ENCODE assay signal across 8 mouse cellular contexts in the genomic region with DNA sequence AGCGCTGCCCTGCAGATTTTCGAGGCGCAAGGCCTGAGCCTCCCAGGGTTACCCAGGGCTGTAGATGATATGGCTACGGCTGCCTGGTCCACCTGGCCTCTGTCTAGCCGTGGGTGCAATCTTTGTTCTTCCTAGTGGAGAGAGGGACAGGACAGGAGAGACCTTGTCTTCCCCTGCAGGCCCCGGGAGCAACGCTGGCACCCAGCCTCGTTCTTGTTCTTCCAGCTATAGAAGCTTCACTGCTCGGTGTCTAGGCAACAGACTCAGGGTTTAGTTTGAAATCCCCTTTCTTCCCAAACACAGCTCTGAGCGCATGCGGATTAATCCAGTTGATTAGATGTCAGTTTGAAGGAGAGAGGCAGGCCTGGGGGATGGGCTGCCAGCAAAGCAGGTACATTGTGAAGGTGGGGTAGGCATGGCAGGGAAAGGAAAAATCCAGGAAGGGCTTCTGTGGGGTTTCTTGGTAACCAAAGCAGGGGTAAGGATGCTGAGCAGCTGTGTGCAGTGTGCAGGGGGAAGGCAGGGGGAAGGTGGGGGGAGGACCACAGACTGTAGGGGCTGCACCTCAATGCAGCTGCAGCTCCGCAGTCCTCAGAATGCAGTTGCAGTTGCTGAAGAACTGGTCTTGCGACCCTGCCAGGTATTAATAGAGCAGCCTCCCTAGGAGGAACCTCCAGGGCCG. TPM values are rescaled to one million over a fixed set of nuclear protein-coding genes. Genes with fewer than 3 reads are reported as not detected.
DNase-seq lines count a peak whose midpoint lies in the region; ATAC-seq and TF ChIP-seq lines count a peak whose summit lies in the region.
"Had no signal": no experiment of that assay in that cellular context is flagged by ENCODE, and none has a peak within 500 bp of the region (broad histone marks: within the 10 kb centered on the region; RNA-seq: fewer than 3 reads in every experiment).

No protein-coding gene starts in this region.

- no peak overlapping the region for H3K4me3 ChIP-seq in forebrain, embryonic 12.5 days (replicated peaks)
- H3K4me3 ChIP-seq in midbrain, postnatal 0 days (ENCODE audit: low read depth, low read length), result no peak overlapping the region
- no peak overlapping the region for H3K4me3 ChIP-seq in thymus, adult 2 months (ENCODE audit: control insufficient read depth, insufficient read depth, low read length)

- H3K27ac ChIP-seq in forebrain, embryonic 12.5 days, result peak overlapping the region; percentile 88
- H3K27ac ChIP-seq in midbrain, postnatal 0 days (ENCODE audit: low read depth, low read length), result peak overlapping the region; percentile 85
- no peak overlapping the region for H3K27ac ChIP-seq in thymus, adult 2 months (ENCODE audit: control insufficient read depth, insufficient read depth, low read length)

- ATAC-seq in forebrain, embryonic 12.5 days (ENCODE audit: low FRiP score), result peak; percentile 71
- peak; percentile 80 for ATAC-seq in midbrain, postnatal 0 days (ENCODE audit: low FRiP score)
- ATAC-seq in monocyte, adult 5-6 weeks (replicated peaks; ENCODE audit: insufficient number of reproducible peaks, low FRiP score, low TSS enrichment, poor library complexity, severe bottlenecking), result no peak

- H3K27me3 ChIP-seq in forebrain, embryonic 12.5 days, result no peaks in the 10 kb centered on the region
- H3K27me3 ChIP-seq in midbrain, postnatal 0 days (ENCODE audit: insufficient read depth, low read length), result no peaks in the 10 kb centered on the region
- H3K27me3 ChIP-seq in thymus, adult 2 months (ENCODE audit: control insufficient read depth, insufficient read depth, low read length), result no peaks in the 10 kb centered on the region

- peaks cover 39% of the 10 kb centered on the region for H3K4me1 ChIP-seq in forebrain, embryonic 12.5 days
- H3K4me1 ChIP-seq in midbrain, postnatal 0 days (ENCODE audit: insufficient read depth, low read length), result peaks cover 30% of the 10 kb centered on the region
- no peaks in the 10 kb centered on the region for H3K4me1 ChIP-seq in thymus, adult 2 months (replicated peaks; ENCODE audit: control insufficient read depth, insufficient read depth, low read length)

- WGBS in forebrain, embryonic 12.5 days, result 13% methylated on average over 14 of the region's 14 CpGs
- 16% methylated on average over 14 of the region's 14 CpGs for WGBS in midbrain, postnatal 0 days
- 81% methylated on average over 14 of the region's 14 CpGs for WGBS in thymus, adult 2 months

- peak overlapping the region; percentile 13 for H3K4me2 ChIP-seq in forebrain, embryonic 12.5 days
- 0 out of 2 replicates have a peak overlapping the region, but pooled peaks have one; percentile 2 for H3K4me2 ChIP-seq in midbrain, postnatal 0 days (ENCODE audit: low read depth, low read length, poor library complexity, severe bottlenecking)

- no peaks in the 10 kb centered on the region for H3K9me3 ChIP-seq in forebrain, embryonic 12.5 days
- H3K9me3 ChIP-seq in midbrain, postnatal 0 days (ENCODE audit: low read length), result no peaks in the 10 kb centered on the region

- peak; percentile 43 for DNase-seq in embryo, embryonic 9.5 days (ENCODE audit: extremely low spot score)
- peak; percentile 47 to 79 for DNase-seq in layer of hippocampus, adult 18-20 months (ENCODE audit: low spot score in 2 of 2)
- peak; percentile 87 for DNase-seq in midbrain, postnatal 0 days (ENCODE audit: low spot score)
- DNase-seq in kidney, adult 18-20 months, result no peak
- DNase-seq in thymus, adult 2 months, result no peak

- no peak for TF ChIP-seq CTCF in midbrain, postnatal 0 days (IDR thresholded peaks at IDR 0.05)
- no peak for TF ChIP-seq CTCF in thymus, adult 2 months (IDR thresholded peaks at IDR 0.05; ENCODE audit: borderline replicate concordance, control insufficient read depth, extremely low read depth, insufficient read depth, low read length, poor library complexity)

- H3K9ac ChIP-seq in forebrain, embryonic 12.5 days, result peak overlapping the region; percentile 44; the same call in 1 of the 2 replicates
- 0 out of 2 replicates have a peak overlapping the region, but pooled peaks have one; percentile 19 for H3K9ac ChIP-seq in midbrain, postnatal 0 days (replicated peaks; ENCODE audit: low read length, poor library complexity, severe bottlenecking)

- H3K36me3 ChIP-seq in forebrain, embryonic 12.5 days (replicated peaks), result no peaks in the 10 kb centered on the region
- H3K36me3 ChIP-seq in midbrain, postnatal 0 days (ENCODE audit: insufficient read depth, low read length), result no peaks in the 10 kb centered on the region
- H3K36me3 ChIP-seq in thymus, adult 2 months (ENCODE audit: control insufficient read depth, insufficient read depth, low read length), result no peaks in the 10 kb centered on the region

- TF ChIP-seq POLR2A in thymus, adult 2 months (IDR thresholded peaks at IDR 0.05; ENCODE audit: control insufficient read depth, extremely low read depth, insufficient read depth, low read length, poor library complexity), result no peak

RNA-seq across cellular contexts. Expression of a gene that starts 1.2 kb away (rescaled TPM):
- polyA plus RNA-seq in forebrain, embryonic 12.5 days (2016; fragmentation: Nextera tagmentation; extraction: Ambion mirVana), result 3.6 and 4.2 TPM in 2 replicates
- total RNA-seq in layer of hippocampus, adult 18-20 months (2021), result 10 to 100 TPM; 10.1 to 14.4 TPM
- total RNA-seq in midbrain, postnatal 0 days (2014; rRNA removed), result 1.8 and 3.2 TPM in 2 replicates
- 9.6 and 10.3 TPM in 2 replicates for polyA plus RNA-seq in midbrain, postnatal 0 days (2015; fragmentation: Nextera tagmentation; extraction: Ambion mirVana)
- not detected in 3 replicates for total RNA-seq in monocyte, adult 5-6 weeks (2017)
- polyA plus RNA-seq in thymus, adult 2 months (2012; rRNA removed), result 0.23 and 0.96 TPM in 2 replicates

RNA-seq across cellular contexts. Expression of a gene that starts 18.9 kb away (rescaled TPM):
- polyA plus RNA-seq in forebrain, embryonic 12.5 days (2016; fragmentation: Nextera tagmentation; extraction: Ambion mirVana), result not detected in 2 replicates
- total RNA-seq in layer of hippocampus, adult 18-20 months (2021), result not detected
- not detected in 2 replicates for total RNA-seq in midbrain, postnatal 0 days (2014; rRNA removed)
- polyA plus RNA-seq in midbrain, postnatal 0 days (2015; fragmentation: Nextera tagmentation; extraction: Ambion mirVana), result not detected in 2 replicates
- total RNA-seq in monocyte, adult 5-6 weeks (2017), result not detected in 3 replicates
- polyA plus RNA-seq in thymus, adult 2 months (2012; rRNA removed), result not detected in 2 replicates
- polyA plus RNA-seq: limb, embryonic 14.5 days had no signal

RNA-seq across cellular contexts. Expression of a gene that starts 19.7 kb away (rescaled TPM):
- polyA plus RNA-seq in forebrain, embryonic 12.5 days (2016; fragmentation: Nextera tagmentation; extraction: Ambion mirVana), result 71.7 and 73.3 TPM in 2 replicates
- 10 to 100 TPM; 30.2 to 32.7 TPM for total RNA-seq in layer of hippocampus, adult 18-20 months (2021)
- total RNA-seq in midbrain, postnatal 0 days (2014; rRNA removed), result 20.9 and 29.6 TPM in 2 replicates
- 44.3 and 48.1 TPM in 2 replicates for polyA plus RNA-seq in midbrain, postnatal 0 days (2015; fragmentation: Nextera tagmentation; extraction: Ambion mirVana)
- 73.4 to 121 TPM (median 99.8 TPM) in 3 replicates for total RNA-seq in monocyte, adult 5-6 weeks (2017)
- 24.6 and 31.0 TPM in 2 replicates for polyA plus RNA-seq in thymus, adult 2 months (2012; rRNA removed)

RNA-seq across cellular contexts. Expression of a gene that starts 28.9 kb away (rescaled TPM):
- 1.5 and 1.8 TPM in 2 replicates for polyA plus RNA-seq in forebrain, embryonic 12.5 days (2016; fragmentation: Nextera tagmentation; extraction: Ambion mirVana)
- total RNA-seq in layer of hippocampus, adult 18-20 months (2021), result 1 to 10 TPM; 3.7 to 5.0 TPM
- total RNA-seq in midbrain, postnatal 0 days (2014; rRNA removed), result 0.24 and 0.33 TPM in 2 replicates
- polyA plus RNA-seq in midbrain, postnatal 0 days (2015; fragmentation: Nextera tagmentation; extraction: Ambion mirVana), result 2.1 and 2.5 TPM in 2 replicates
- not detected in 3 replicates for total RNA-seq in monocyte, adult 5-6 weeks (2017)
- polyA plus RNA-seq in thymus, adult 2 months (2012; rRNA removed), result 13.4 and 159 TPM in 2 replicates

RNA-seq across cellular contexts. Expression of a gene that starts 59.5 kb away (rescaled TPM):
- polyA plus RNA-seq in forebrain, embryonic 12.5 days (2016; fragmentation: Nextera tagmentation; extraction: Ambion mirVana), result 1.4 and 2.0 TPM in 2 replicates
- 10 to 100 TPM; 77.1 to 86.1 TPM for total RNA-seq in layer of hippocampus, adult 18-20 months (2021)
- total RNA-seq in midbrain, postnatal 0 days (2014; rRNA removed), result 26.4 and 44.8 TPM in 2 replicates
- 27.0 and 27.5 TPM in 2 replicates for polyA plus RNA-seq in midbrain, postnatal 0 days (2015; fragmentation: Nextera tagmentation; extraction: Ambion mirVana)
- not detected in 3 replicates for total RNA-seq in monocyte, adult 5-6 weeks (2017)
- 0.67 and 0.92 TPM in 2 replicates for polyA plus RNA-seq in thymus, adult 2 months (2012; rRNA removed)

Comparison
In these comparisons a context has a peak if more than half of its experiments do, and no peak if none do; other contexts are left out.
1. DNase-seq: peak in embryo, embryonic 9.5 days (single experiment), layer of hippocampus, adult 18-20 months (2 of 2) and midbrain, postnatal 0 days (single experiment); none in kidney, adult 18-20 months (single experiment) and thymus, adult 2 months (single experiment).